Mouse (Mus musculus) kidney, adult 2 months (tissue): Measurements from ENCODE around the gene Gzmn.
"Not testable (repeated sequence)": the region's sequence is repeated elsewhere in the genome, so short reads cannot be mapped to it uniquely, and the experiment has no call there.

Source experiments
- CTCF ChIP-seq: fragments of 200-500 bp; conservative IDR thresholded peaks from 2 replicates; pipeline ENCODE4 v1.5.1; 2011; ENCODE audit warnings: low read depth, mild to moderate bottlenecking, control low read depth, low read length, moderate library complexity, mixed read lengths; ENCODE audit not compliant: insufficient read depth, insufficient read length
- POLR2A ChIP-seq: fragments of 200-500 bp; IDR thresholded peaks from one replicate; pipeline ENCODE4 v1.6.1; 2011; ENCODE audit warnings: low read depth, low read length, control low read depth

- peak; percentile 51 for TF ChIP-seq CTCF
- TF ChIP-seq POLR2A = not testable (repeated sequence)
Measured at GRCm38 (mm10) chr14:56205021-56205420, 30.6 kb upstream of the Gzmn start.
